ENCODE assay signal across 16 mouse cellular contexts in genomic region chr1:121280501-121280900, GRCm38 (mm10). TPM values are rescaled to one million over a fixed set of nuclear protein-coding genes. Genes with fewer than 3 reads are reported as not detected.
DNase-seq lines count a peak whose midpoint lies in the region; ATAC-seq and TF ChIP-seq lines count a peak whose summit lies in the region.
"Had no signal": no experiment of that assay in that cellular context is flagged by ENCODE, and none has a peak within 500 bp of the region (broad histone marks: within the 10 kb centered on the region; RNA-seq: fewer than 3 reads in every experiment).

No protein-coding gene starts in this region.

- DNase-seq in hindbrain, postnatal 0 days (ENCODE audit: low spot score), result no peak
- peak; percentile 89 for DNase-seq in NIH3T3 (ENCODE audit: low read depth)
- DNase-seq in adrenal gland, postnatal 10 days, result peak; percentile 56
- no peak for DNase-seq in kidney, adult 8-10 months
- DNase-seq in liver, embryonic 11.5 days (ENCODE audit: low spot score), result no peak
- DNase-seq: liver; lung, embryonic 14.5 days; lung, postnatal 4 days; thymus, adult 18-20 months had no signal

- no peak for TF ChIP-seq POLR2A in myocyte (IDR thresholded peaks at IDR 0.05; ENCODE audit: insufficient read length, low read depth)

- H3ac ChIP-seq in myocyte (ENCODE audit: control insufficient read depth, insufficient read length), result no peak overlapping the region

- no peak overlapping the region for H3K4me2 ChIP-seq in hindbrain, postnatal 0 days (ENCODE audit: low read depth, low read length)
- no peak overlapping the region for H3K4me2 ChIP-seq in hindbrain, embryonic 16.5 days (ENCODE audit: low read length)
- no peak overlapping the region for H3K4me2 ChIP-seq in myocyte (ENCODE audit: low read depth)
- H3K4me2 ChIP-seq in liver, embryonic 11.5 days, result no peak overlapping the region
- H3K4me2 ChIP-seq: forebrain, embryonic 15.5 days; lung, embryonic 14.5 days; neural tube, embryonic 15.5 days had no signal

- H3K4me1 ChIP-seq in hindbrain, postnatal 0 days (ENCODE audit: insufficient read depth, low read length), result no peaks in the 10 kb centered on the region
- H3K4me1 ChIP-seq in hindbrain, embryonic 16.5 days (ENCODE audit: control insufficient read depth, insufficient read depth, low read depth, low read length), result no peaks in the 10 kb centered on the region
- no peaks in the 10 kb centered on the region for H3K4me1 ChIP-seq in liver, embryonic 11.5 days (replicated peaks; ENCODE audit: control insufficient read depth, insufficient read depth, low read length)
- H3K4me1 ChIP-seq: forebrain, embryonic 15.5 days; midbrain, embryonic 10.5 days had no signal

- no peaks in the 10 kb centered on the region for H3K36me3 ChIP-seq in hindbrain, postnatal 0 days (ENCODE audit: insufficient read depth, low read length)
- no peaks in the 10 kb centered on the region for H3K36me3 ChIP-seq in hindbrain, embryonic 16.5 days (ENCODE audit: control insufficient read depth, insufficient read depth, low read length)
- no peaks in the 10 kb centered on the region for H3K36me3 ChIP-seq in myocyte (ENCODE audit: control insufficient read depth, insufficient read depth)
- H3K36me3 ChIP-seq in liver, embryonic 11.5 days (ENCODE audit: control insufficient read depth, insufficient read depth, low read length), result no peaks in the 10 kb centered on the region
- H3K36me3 ChIP-seq: forebrain, embryonic 15.5 days; G1E; midbrain, embryonic 10.5 days; neural tube, embryonic 15.5 days had no signal

- H3K4me3 ChIP-seq in hindbrain, postnatal 0 days (ENCODE audit: low read length), result no peak overlapping the region
- H3K4me3 ChIP-seq in hindbrain, embryonic 16.5 days (ENCODE audit: low read length), result no peak overlapping the region
- no peak overlapping the region for H3K4me3 ChIP-seq in myocyte
- no peak overlapping the region for H3K4me3 ChIP-seq in liver, embryonic 11.5 days (ENCODE audit: low read depth, low read length)
- H3K4me3 ChIP-seq: forebrain, embryonic 15.5 days; midbrain, embryonic 10.5 days; neural tube, embryonic 15.5 days had no signal

- H3K9me3 ChIP-seq in hindbrain, postnatal 0 days (ENCODE audit: low read length), result no peaks in the 10 kb centered on the region
- no peaks in the 10 kb centered on the region for H3K9me3 ChIP-seq in hindbrain, embryonic 16.5 days (ENCODE audit: control insufficient read depth, low read length)
- H3K9me3 ChIP-seq in liver, embryonic 11.5 days (ENCODE audit: control insufficient read depth, low read length), result no peaks in the 10 kb centered on the region
- H3K9me3 ChIP-seq: forebrain, embryonic 15.5 days; midbrain, embryonic 10.5 days; neural tube, embryonic 15.5 days had no signal

- ATAC-seq in hindbrain, postnatal 0 days, result peak; percentile 86
- no peak for ATAC-seq in hindbrain, embryonic 16.5 days
- no peak for ATAC-seq in liver, embryonic 11.5 days (replicated peaks; ENCODE audit: low FRiP score)
- ATAC-seq: CD4-positive, CD25-positive, alpha-beta regulatory T cell, adult 4 months; forebrain, embryonic 15.5 days had no signal

- no peaks in the 10 kb centered on the region for H3K27me3 ChIP-seq in hindbrain, postnatal 0 days (ENCODE audit: insufficient read depth, low read length)
- H3K27me3 ChIP-seq in hindbrain, embryonic 16.5 days (replicated peaks; ENCODE audit: control insufficient read depth, insufficient read depth, low read length), result no peaks in the 10 kb centered on the region
- H3K27me3 ChIP-seq in myocyte (ENCODE audit: control insufficient read depth, insufficient read depth, insufficient read length), result no peaks in the 10 kb centered on the region
- no peaks in the 10 kb centered on the region for H3K27me3 ChIP-seq in liver, embryonic 11.5 days (replicated peaks; ENCODE audit: control insufficient read depth, insufficient read depth, low read length)
- H3K27me3 ChIP-seq: forebrain, embryonic 15.5 days; neural tube, embryonic 15.5 days had no signal

- no peak for TF ChIP-seq CTCF in hindbrain, postnatal 0 days (IDR thresholded peaks at IDR 0.05; ENCODE audit: low read depth)

- H3K27ac ChIP-seq in hindbrain, postnatal 0 days, result no peak overlapping the region
- no peak overlapping the region for H3K27ac ChIP-seq in hindbrain, embryonic 16.5 days (ENCODE audit: low read depth, low read length)
- H3K27ac ChIP-seq in liver, embryonic 11.5 days (ENCODE audit: low read depth, low read length), result no peak overlapping the region
- H3K27ac ChIP-seq: forebrain, embryonic 15.5 days; midbrain, embryonic 10.5 days; neural tube, embryonic 15.5 days had no signal

- no peak overlapping the region for H3K9ac ChIP-seq in hindbrain, postnatal 0 days (replicated peaks; ENCODE audit: low read length)
- no peak overlapping the region for H3K9ac ChIP-seq in hindbrain, embryonic 16.5 days (ENCODE audit: low read depth, low read length)
- no peak overlapping the region for H3K9ac ChIP-seq in liver, embryonic 11.5 days (ENCODE audit: low read depth, low read length)
- H3K9ac ChIP-seq: forebrain, embryonic 15.5 days; lung, embryonic 14.5 days; neural tube, embryonic 15.5 days had no signal

- 86% methylated on average over 1 of the region's 1 CpGs for WGBS in hindbrain, postnatal 0 days
- 87% methylated on average over 1 of the region's 1 CpGs for WGBS in hindbrain, embryonic 16.5 days
- WGBS in liver, embryonic 11.5 days, result 94% methylated on average over 1 of the region's 1 CpGs

- H3K79me2 ChIP-seq in myocyte (ENCODE audit: control insufficient read depth, insufficient read depth), result no peaks in the 10 kb centered on the region

TF ChIP-seq in myocyte, 11 proteins besides CTCF, POLR2A, EP300 and RAD21:
- TF ChIP-seq POLR2AphosphoS2 (IDR thresholded peaks at IDR 0.05; ENCODE audit: insufficient read length, low read depth) (no peak), E2F4 (IDR thresholded peaks at IDR 0.05; ENCODE audit: insufficient read depth) (no peak), TCF12 (IDR thresholded peaks at IDR 0.05; ENCODE audit: insufficient read depth, poor library complexity, severe bottlenecking) (no peak), REST (IDR thresholded peaks at IDR 0.05; ENCODE audit: insufficient read depth, insufficient read length) (no peak), USF1 (IDR thresholded peaks at IDR 0.05; ENCODE audit: low read depth) (no peak), MYOG (IDR thresholded peaks at IDR 0.05; ENCODE audit: control insufficient read depth in 1 of 3, insufficient read depth in 1 of 3, insufficient read length in 2 of 3, low read depth in 2 of 3) (no peak), CEBPB (IDR thresholded peaks at IDR 0.05; ENCODE audit: insufficient read depth, poor library complexity, severe bottlenecking) (peak; percentile 33; the same call in 1 of the 2 replicates)
TF ChIP-seq in myocyte: peak in this region for 1.

RNA-seq across cellular contexts. Expression of gene Insig2, which starts 51.9 kb away (rescaled TPM):
- 16.6 and 28.8 TPM in 2 replicates for total RNA-seq in hindbrain, postnatal 0 days (2014; rRNA removed)
- polyA plus RNA-seq in hindbrain, postnatal 0 days (2015; fragmentation: Nextera tagmentation; extraction: Ambion mirVana), result 46.0 and 48.0 TPM in 2 replicates
- 39.8 and 46.8 TPM in 2 replicates for polyA plus RNA-seq in hindbrain, embryonic 16.5 days (2015; fragmentation: Nextera tagmentation; extraction: Ambion mirVana)
- 10 to 100 TPM; 47.9 to 89.9 TPM for total RNA-seq in adrenal gland, postnatal 10 days (2021)
- 46.1 TPM for polyA plus RNA-seq in myocyte (2012; fragmentation: generic; extraction: Trizol)
- 8.7 and 9.8 TPM in 2 replicates for polyA plus RNA-seq in liver, embryonic 11.5 days (2014; fragmentation: Nextera tagmentation; extraction: Ambion mirVana)

Comparison
In these comparisons a context has a peak if more than half of its experiments do, and no peak if none do; other contexts are left out.
1. DNase-seq: peak in NIH3T3 (single experiment) and adrenal gland, postnatal 10 days (single experiment); none in hindbrain, postnatal 0 days (single experiment), kidney, adult 8-10 months (0 of 2) and liver, embryonic 11.5 days (single experiment).